Mouse (Mus musculus) hindbrain, postnatal 0 days (tissue): ENCODE data around the gene Gstm3. TPM values are rescaled to one million over a fixed set of nuclear protein-coding genes. Genes with fewer than 3 reads are reported as not detected.
"Not testable (repeated sequence)": the region's sequence is repeated elsewhere in the genome, so short reads cannot be mapped to it uniquely, and the experiment has no call there.

Experiments
- ATAC-seq: fragments of 200-750 bp; cut with Nextera tagmentation; 2 replicates; pipeline ENCODE4 v1.8.0; 2017; ENCODE audit warnings: mild to moderate bottlenecking, moderate TSS enrichment, moderate library complexity
- DNase-seq: peaks from one replicate; pipeline ENCODE4 v3.0.0-alpha.2; 2015; ENCODE audit warnings: low spot score
- H3K27ac ChIP-seq: fragments of 300-500 bp; sonication (generic); 2 replicates; pipeline ENCODE4 v1.5.1; 2014; ENCODE audit warnings: mild to moderate bottlenecking
- H3K27me3 ChIP-seq: fragments of 300-500 bp; sonication (generic); 2 replicates; pipeline ENCODE4 v1.6.1; 2014; ENCODE audit warnings: low read length, mixed read lengths; ENCODE audit not compliant: insufficient read depth
- H3K36me3 ChIP-seq: fragments of 300-500 bp; sonication (generic); 2 replicates; pipeline ENCODE4 v1.6.1; 2014; ENCODE audit warnings: low read length, mixed read lengths; ENCODE audit not compliant: insufficient read depth
- H3K4me1 ChIP-seq: fragments of 300-500 bp; sonication (generic); 2 replicates; pipeline ENCODE4 v1.6.1; 2014; ENCODE audit warnings: antibody characterized with exemption, low read length, mixed read lengths; ENCODE audit not compliant: insufficient read depth
- H3K4me2 ChIP-seq: fragments of 300-500 bp; sonication (generic); 2 replicates; pipeline ENCODE4 v1.6.1; 2014; ENCODE audit warnings: low read depth, mild to moderate bottlenecking, low read length, moderate library complexity, mixed read lengths
- H3K4me3 ChIP-seq: fragments of 300-500 bp; sonication (generic); 2 replicates; pipeline ENCODE4 v1.5.1; 2014; ENCODE audit warnings: low read length
- H3K9ac ChIP-seq: fragments of 300-500 bp; sonication (generic); replicated peaks from 2 replicates; pipeline ENCODE4 v1.6.1; 2014; ENCODE audit warnings: mild to moderate bottlenecking, low read length, moderate library complexity, mixed read lengths
- H3K9me3 ChIP-seq: fragments of 300-500 bp; sonication (generic); 2 replicates; pipeline ENCODE4 v1.6.1; 2016; ENCODE audit warnings: low read length, mixed read lengths
- CTCF ChIP-seq: IDR thresholded peaks from 2 replicates; pipeline ENCODE4 v1.5.1; 2016; ENCODE audit warnings: antibody characterized with exemption, control low read depth, low read depth
- WGBS: fragments of 180-500 bp; shearing (Covaris S2); extraction: QIAGEN DNeasy Blood & Tissue Kit; methylation state at CpG from one replicate; pipeline ENCODE4 v1.1.7; 2014; 5-methylcytosine and 5-hydroxymethylcytosine counted together
- polyA plus RNA-seq: library from polyadenylated mRNA; unstranded; fragments of >200 nt; fragmentation: Nextera tagmentation; extraction: Ambion mirVana; gene quantifications from 2 replicates; pipeline ENCODE4 v1.2.1, GENCODE M21; 2015
- total RNA-seq: library from RNA; depleted of rRNA; stranded (reverse); fragments of >200 nt; gene quantifications from 2 replicates; pipeline ENCODE4 v1.2.3, GENCODE M21; 2014

Gstm3 gene
- total and polyA plus RNA-seq, 2 experiments from 2014 or later, result 0.15 TPM; not detected in 1

DNA sequence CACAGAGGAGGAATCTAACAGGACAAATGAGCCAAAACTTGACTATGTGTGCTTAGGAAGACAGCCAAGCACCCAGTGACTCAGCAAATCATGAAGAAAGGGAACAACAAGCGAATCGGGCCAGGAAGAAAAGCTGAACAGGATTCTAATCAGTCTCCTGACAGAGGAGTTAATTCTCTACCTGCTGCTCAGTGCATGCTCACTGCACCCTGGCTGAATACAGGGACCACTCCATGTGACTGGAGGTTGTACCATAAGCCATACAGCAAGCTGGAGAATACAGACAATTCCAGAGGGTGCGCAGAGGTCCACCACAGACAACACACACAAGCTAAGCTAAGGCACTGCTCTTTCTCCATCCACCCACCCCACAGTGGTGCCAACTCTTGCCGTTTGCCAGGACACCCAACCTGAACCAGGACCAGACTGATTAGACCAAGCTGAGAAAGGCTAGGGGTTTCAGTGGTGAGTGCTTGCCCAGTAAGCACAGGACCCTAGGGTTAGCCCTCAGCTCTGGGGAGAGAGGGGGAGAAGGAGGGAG is 44.3 kb upstream of the Gstm3 start:
- Histone ChIP-seq H3K4me1 (peaks cover 13% of the 10 kb centered on the region), H3K27ac (peak overlapping the region; percentile 45; the same call in 1 of the 2 replicates), H3K9me3 (no peaks in the 10 kb centered on the region), H3K36me3 (no peaks in the 10 kb centered on the region), H3K4me3 (no peak overlapping the region), H3K27me3 (no peaks in the 10 kb centered on the region), H3K9ac (no peak overlapping the region), H3K4me2 (no peak overlapping the region; the same call in 1 of the 2 replicates)
- DNase-seq (peak; percentile 58), ATAC-seq (no peak)
- no peak for TF ChIP-seq CTCF
- WGBS, result 64% methylated on average over 4 of the region's 4 CpGs

DNA sequence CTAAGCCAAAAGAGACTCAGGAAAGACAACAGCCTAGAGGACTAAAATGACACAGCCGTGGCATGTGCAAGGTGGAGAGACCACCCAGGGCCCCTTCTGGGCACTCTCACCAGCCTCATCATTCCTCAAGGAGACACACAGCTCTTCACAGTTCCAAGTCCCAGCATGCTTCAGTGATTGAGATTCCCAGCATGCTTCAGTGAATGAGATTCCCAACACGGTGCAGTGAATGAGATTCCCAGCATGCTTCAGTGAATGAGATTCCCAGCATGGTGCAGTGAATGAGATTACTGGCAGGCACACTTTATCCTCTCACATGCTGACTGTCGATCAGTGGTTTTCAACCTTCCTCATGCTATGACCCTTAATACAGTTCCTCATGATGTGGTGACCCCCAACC is 42.5 kb upstream of the Gstm3 start:
- DNase-seq, result peak; percentile 71
- peak overlapping the region; percentile 52; the same call in 1 of the 2 replicates for H3K27ac ChIP-seq
- peak; percentile 65 for ATAC-seq
- H3K4me3 ChIP-seq, result no peak overlapping the region
- no peak overlapping the region for H3K9ac ChIP-seq
- WGBS, result 6% methylated on average over 3 of the region's 3 CpGs
- H3K9me3 ChIP-seq, result no peaks in the 10 kb centered on the region
- no peak for TF ChIP-seq CTCF
- peaks cover 11% of the 10 kb centered on the region; the same call in 1 of the 2 replicates for H3K4me1 ChIP-seq
- H3K4me2 ChIP-seq, result no peak overlapping the region
- no peaks in the 10 kb centered on the region for H3K36me3 ChIP-seq
- H3K27me3 ChIP-seq, result no peaks in the 10 kb centered on the region

DNA sequence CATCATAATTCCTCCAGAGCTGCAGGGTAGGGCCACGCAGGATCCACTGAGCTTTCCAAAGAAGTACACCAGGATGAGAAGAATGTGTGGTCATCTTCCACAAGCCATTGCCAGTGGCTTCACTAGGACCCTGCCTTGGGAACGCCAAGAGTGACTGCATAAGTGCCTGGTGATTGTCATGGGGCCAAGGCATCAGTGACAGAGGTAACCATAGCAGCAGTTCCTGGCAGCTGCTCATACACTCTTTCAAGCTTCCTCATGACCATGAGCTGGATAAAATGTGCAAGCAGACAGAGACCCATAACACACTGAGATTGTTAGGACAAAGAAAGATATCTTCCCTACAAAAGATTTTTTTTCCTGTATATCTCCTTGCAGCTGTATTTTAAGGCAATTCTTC is 41.2 kb upstream of the Gstm3 start:
- Histone ChIP-seq H3K27me3 (no peaks in the 10 kb centered on the region), H3K9ac (no peak overlapping the region), H3K4me2 (no peak overlapping the region), H3K36me3 (no peaks in the 10 kb centered on the region), H3K4me1 (peaks cover 11% of the 10 kb centered on the region; the same call in 1 of the 2 replicates), H3K4me3 (no peak overlapping the region), H3K27ac (peak overlapping the region; percentile 52; the same call in 1 of the 2 replicates), H3K9me3 (no peaks in the 10 kb centered on the region)
- TF ChIP-seq CTCF, result no peak
- 35% methylated on average over 2 of the region's 2 CpGs for WGBS
- DNase-seq, result peak; percentile 81
- ATAC-seq, result peak; percentile 79

DNA sequence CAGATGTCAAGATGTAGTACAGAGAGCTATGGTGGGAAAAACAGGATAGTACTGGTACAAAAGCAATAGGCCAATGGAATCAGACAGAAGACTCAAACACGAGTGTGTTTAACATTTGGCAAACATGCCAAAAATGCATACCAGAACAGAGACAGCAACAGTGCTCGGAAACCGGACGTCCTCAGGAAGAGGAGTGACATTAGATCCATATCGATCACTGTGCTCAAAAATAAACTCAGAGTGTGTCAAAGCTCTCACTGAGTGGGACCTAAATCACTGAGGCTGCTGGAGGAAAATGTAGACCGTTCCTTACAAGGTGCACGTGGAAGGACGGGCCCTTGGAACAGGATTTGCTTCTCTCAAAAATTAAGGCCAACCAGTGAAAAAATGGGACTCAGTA is 32.9 kb upstream of the Gstm3 start:
- no peaks in the 10 kb centered on the region for H3K36me3 ChIP-seq
- ATAC-seq, result no peak
- no peaks in the 10 kb centered on the region for H3K4me1 ChIP-seq
- no peak overlapping the region for H3K9ac ChIP-seq
- no peak overlapping the region for H3K4me2 ChIP-seq
- TF ChIP-seq CTCF, result no peak
- no peaks in the 10 kb centered on the region for H3K9me3 ChIP-seq
- no peak overlapping the region for H3K4me3 ChIP-seq
- 75% methylated on average over 8 of the region's 8 CpGs for WGBS
- no peaks in the 10 kb centered on the region for H3K27me3 ChIP-seq
- no peak overlapping the region for H3K27ac ChIP-seq
- no peak for DNase-seq

DNA sequence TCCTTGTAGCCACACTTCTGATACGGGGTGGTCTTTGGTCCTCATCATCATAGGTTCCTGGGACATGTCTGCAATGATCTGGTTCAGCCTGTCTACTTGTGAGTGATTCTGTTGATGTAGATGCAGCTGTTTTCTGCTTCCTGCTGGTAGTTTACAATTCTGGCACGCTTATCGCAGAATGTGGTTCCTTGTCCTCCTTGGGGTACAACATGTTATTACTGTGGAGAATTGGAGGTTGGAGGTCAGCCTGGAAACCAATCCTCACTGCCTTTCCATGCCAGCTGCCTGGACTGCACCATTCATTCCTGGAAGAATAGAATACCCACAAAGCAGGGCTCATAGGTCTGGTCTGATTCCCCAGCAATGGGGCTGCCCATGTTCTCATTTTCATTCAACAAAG is 30.4 kb upstream of the Gstm3 start:
- 82% methylated on average over 3 of the region's 3 CpGs for WGBS
- no peaks in the 10 kb centered on the region for H3K4me1 ChIP-seq
- H3K36me3 ChIP-seq, result no peaks in the 10 kb centered on the region
- H3K9me3 ChIP-seq, result no peaks in the 10 kb centered on the region
- no peak overlapping the region for H3K4me2 ChIP-seq
- H3K27me3 ChIP-seq, result no peaks in the 10 kb centered on the region
- DNase-seq, result no peak
- no peak overlapping the region for H3K4me3 ChIP-seq
- ATAC-seq, result no peak
- no peak overlapping the region for H3K9ac ChIP-seq
- H3K27ac ChIP-seq, result no peak overlapping the region
- TF ChIP-seq CTCF, result no peak

DNA sequence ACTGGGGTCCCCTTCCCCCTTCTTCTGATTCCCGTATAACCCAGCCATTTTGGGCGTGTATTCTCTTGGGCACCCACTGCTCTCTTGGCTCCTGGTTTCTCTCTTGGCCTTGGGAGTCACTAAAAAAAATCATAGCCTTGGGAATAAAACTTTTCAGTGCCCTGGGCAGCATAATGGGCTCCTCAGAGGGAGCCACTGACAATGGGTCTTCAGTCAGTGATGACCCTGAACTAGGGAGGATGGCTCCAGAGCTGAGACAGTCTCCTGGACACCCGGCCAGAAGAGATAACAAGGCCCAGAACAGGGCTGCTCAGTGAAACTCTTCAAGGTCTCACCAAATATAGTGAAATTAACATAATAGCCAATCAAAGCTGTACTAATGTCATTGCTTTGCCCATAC is 29.5 kb upstream of the Gstm3 start:
- Histone ChIP-seq H3K4me2 (no peak overlapping the region), H3K36me3 (no peaks in the 10 kb centered on the region), H3K4me3 (no peak overlapping the region), H3K9ac (no peak overlapping the region), H3K27me3 (no peaks in the 10 kb centered on the region), H3K4me1 (no peaks in the 10 kb centered on the region), H3K9me3 (no peaks in the 10 kb centered on the region), H3K27ac (no peak overlapping the region)
- DNase-seq (no peak), ATAC-seq (no peak)
- WGBS, result 94% methylated on average over 3 of the region's 3 CpGs
- TF ChIP-seq CTCF, result no peak

DNA sequence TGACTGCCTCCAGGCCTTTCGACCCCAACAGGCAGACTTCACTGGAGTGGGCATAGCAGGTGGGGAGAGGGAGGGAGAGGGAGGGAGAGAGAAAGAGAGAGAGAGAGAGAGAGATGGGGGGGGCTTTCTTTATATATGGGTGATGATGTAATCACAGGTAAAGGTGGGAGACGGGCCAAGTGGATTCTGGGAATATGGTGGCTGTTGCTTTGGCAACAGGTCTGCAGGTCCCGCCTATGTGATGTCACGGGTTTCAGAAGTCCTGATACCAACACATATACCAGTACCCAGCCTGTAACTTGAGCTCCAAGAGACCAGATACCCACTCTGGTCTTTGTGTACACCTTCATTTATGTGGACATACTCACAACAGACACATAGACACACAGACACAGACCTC is 27.5 kb upstream of the Gstm3 start:
- WGBS, result 79% methylated on average over 4 of the region's 4 CpGs
- no peaks in the 10 kb centered on the region for H3K9me3 ChIP-seq

DNA sequence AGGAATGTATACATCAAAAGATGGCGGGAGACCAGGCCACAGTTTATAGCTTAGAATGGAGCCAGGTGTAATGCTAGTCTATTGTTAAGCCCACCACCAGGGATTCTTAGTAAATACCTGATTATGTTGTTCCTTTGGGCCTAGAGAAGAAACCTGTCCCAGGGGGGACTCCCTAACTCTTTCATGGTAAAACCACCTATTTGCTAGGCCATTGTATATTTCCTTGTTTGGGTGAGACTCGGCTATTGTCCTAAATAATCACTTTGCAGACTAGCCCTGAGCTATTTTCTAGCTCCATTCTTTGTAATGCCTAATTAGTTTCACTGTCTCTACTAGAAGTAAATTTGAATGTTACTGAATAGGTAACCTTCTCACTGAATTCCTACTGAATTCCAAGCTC is 26.9 kb upstream of the Gstm3 start:
- not testable (repeated sequence) for DNase-seq, H3K27me3 ChIP-seq, H3K27ac ChIP-seq, H3K36me3 ChIP-seq, H3K9me3 ChIP-seq, H3K4me2 ChIP-seq, H3K9ac ChIP-seq, ATAC-seq, H3K4me1 ChIP-seq, H3K4me3 ChIP-seq
- WGBS, result 80% methylated on average over 2 of the region's 2 CpGs

More for the DNA sequence above, 27.5 kb upstream of the Gstm3 start:
- Histone ChIP-seq H3K36me3 (no peaks in the 10 kb centered on the region), H3K9ac (no peak overlapping the region), H3K27ac (no peak overlapping the region), H3K4me3 (no peak overlapping the region), H3K4me1 (no peaks in the 10 kb centered on the region), H3K4me2 (no peak overlapping the region), H3K27me3 (no peaks in the 10 kb centered on the region)
- no peak for TF ChIP-seq CTCF
- ATAC-seq (no peak), DNase-seq (no peak)
